Mouse (Mus musculus): ENCODE results near the gene Neb. TPM values are rescaled to one million over a fixed set of nuclear protein-coding genes. Genes with fewer than 3 reads are reported as not detected.

The Neb gene
- polyA plus RNA-seq, 1 experiment from 2014 or later: 0.64 TPM

DNA sequence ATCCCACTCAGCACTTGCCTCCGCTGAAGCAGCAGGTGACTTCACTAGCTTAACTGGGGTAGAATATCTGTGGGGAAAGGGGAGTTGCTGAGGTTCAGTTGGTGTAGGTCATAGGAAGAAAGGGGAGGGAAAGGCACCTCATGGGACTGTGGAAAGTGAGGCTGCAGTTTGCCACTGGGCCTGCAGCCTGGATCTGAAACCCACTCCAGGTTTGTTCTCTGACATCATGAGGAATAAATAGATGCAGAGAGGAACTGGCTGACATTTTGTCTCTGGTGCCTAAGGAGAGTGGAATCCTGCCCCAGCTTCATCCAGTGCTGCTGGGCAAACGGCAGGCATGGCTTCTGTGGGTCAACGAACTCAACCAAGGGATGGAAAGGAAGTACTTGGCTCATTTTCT is 46.5 kb downstream of the Neb start:
- no peaks in the 10 kb centered on the region for H3K27me3 ChIP-seq
- H3K36me3 ChIP-seq: no peaks in the 10 kb centered on the region
- H3K27ac ChIP-seq (replicated peaks): no peak overlapping the region
- H3K4me1 ChIP-seq: no peaks in the 10 kb centered on the region
- H3K4me3 ChIP-seq: no peak overlapping the region
- WGBS: 92% methylated on average over 3 of the region's 3 CpGs
- H3K9me3 ChIP-seq: no peaks in the 10 kb centered on the region
- no peak for ATAC-seq (ENCODE audit: low FRiP score, low read depth)
- H3K4me2 ChIP-seq (replicated peaks): no peak overlapping the region
- no peak overlapping the region for H3K9ac ChIP-seq (replicated peaks)

GRCm38 (mm10) chr2:52327244-52327815 is 50.9 kb downstream of the Neb start:
- ATAC-seq (ENCODE audit: low FRiP score, low read depth): no peak
- 75% methylated on average over 4 of the region's 4 CpGs for WGBS
- no peak overlapping the region for H3K27ac ChIP-seq (replicated peaks)
- H3K4me1 ChIP-seq: no peaks in the 10 kb centered on the region
- H3K9me3 ChIP-seq: no peaks in the 10 kb centered on the region
- no peak overlapping the region for H3K4me3 ChIP-seq
- no peak overlapping the region for H3K4me2 ChIP-seq (replicated peaks)
- H3K27me3 ChIP-seq: no peaks in the 10 kb centered on the region
- H3K9ac ChIP-seq (replicated peaks): no peak overlapping the region
- no peaks in the 10 kb centered on the region for H3K36me3 ChIP-seq

DNA sequence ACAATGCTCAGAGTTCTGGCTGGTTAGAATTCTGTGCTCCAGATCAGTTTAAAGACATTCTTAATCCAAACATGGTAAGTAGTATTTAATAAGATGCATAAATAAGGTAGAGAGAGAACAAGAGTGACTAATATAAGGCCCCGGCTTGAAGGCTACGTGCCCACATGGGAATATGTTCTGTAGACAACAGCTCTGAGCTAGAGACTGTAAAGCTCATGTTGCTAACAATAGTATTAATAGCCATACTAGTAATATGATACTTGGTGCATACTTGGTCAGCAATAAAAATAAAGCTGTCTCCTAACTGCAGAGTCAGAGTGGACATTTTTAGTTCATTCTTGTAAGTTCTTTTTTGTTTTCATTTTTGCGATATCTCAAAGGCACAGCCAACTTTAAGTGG is 56.4 kb downstream of the Neb start:
- Histone ChIP-seq H3K9me3 (no peaks in the 10 kb centered on the region), H3K4me2 (replicated peaks) (no peak overlapping the region), H3K27ac (replicated peaks) (no peak overlapping the region), H3K36me3 (no peaks in the 10 kb centered on the region), H3K9ac (replicated peaks) (no peak overlapping the region), H3K27me3 (no peaks in the 10 kb centered on the region), H3K4me1 (no peaks in the 10 kb centered on the region), H3K4me3 (no peak overlapping the region)
- WGBS: 91% methylated on average over 3 of the region's 3 CpGs
- no peak for ATAC-seq (ENCODE audit: low FRiP score, low read depth)

DNA sequence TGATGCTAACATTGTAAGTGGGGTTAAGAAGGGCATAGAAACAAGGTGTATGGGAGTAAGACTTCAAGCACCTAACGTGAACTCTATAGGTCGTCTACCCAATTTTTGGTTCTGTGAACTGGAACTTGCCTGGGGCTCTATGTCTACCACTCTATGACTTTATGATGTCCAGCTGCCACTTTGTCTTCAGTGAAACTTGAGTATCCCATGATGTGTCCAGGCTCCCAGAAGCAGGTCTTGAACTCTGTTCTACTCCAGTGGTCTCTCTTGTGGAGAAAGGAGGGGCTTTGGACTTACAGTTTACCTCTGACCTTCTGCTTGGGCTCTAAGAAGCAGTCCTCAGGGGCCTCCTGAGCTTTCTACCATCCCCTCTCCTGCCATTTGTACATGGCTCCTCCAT is 58.1 kb downstream of the Neb start:
- H3K9me3 ChIP-seq: no peaks in the 10 kb centered on the region
- no peak overlapping the region for H3K9ac ChIP-seq (replicated peaks)
- no peak overlapping the region for H3K4me3 ChIP-seq
- no peak overlapping the region for H3K4me2 ChIP-seq (replicated peaks)
- no peaks in the 10 kb centered on the region for H3K4me1 ChIP-seq
- no peaks in the 10 kb centered on the region for H3K36me3 ChIP-seq
- no peak for ATAC-seq (ENCODE audit: low FRiP score, low read depth)
- H3K27ac ChIP-seq (replicated peaks): no peak overlapping the region
- 98% methylated on average over 2 of the region's 2 CpGs for WGBS
- no peaks in the 10 kb centered on the region for H3K27me3 ChIP-seq

- H3K4me3 ChIP-seq: no peak overlapping the region
- WGBS: 72% methylated on average over 5 of the region's 5 CpGs
- no peak overlapping the region for H3K9ac ChIP-seq (replicated peaks)
- no peak overlapping the region for H3K27ac ChIP-seq (replicated peaks)
- no peaks in the 10 kb centered on the region for H3K4me1 ChIP-seq
- no peaks in the 10 kb centered on the region for H3K36me3 ChIP-seq
- H3K9me3 ChIP-seq: no peaks in the 10 kb centered on the region
- H3K4me2 ChIP-seq (replicated peaks): no peak overlapping the region
- no peak for ATAC-seq (ENCODE audit: low FRiP score, low read depth)
- H3K27me3 ChIP-seq: no peaks in the 10 kb centered on the region
Observed at GRCm38 (mm10) chr2:52319020-52319567, 59.2 kb downstream of the Neb start.

DNA sequence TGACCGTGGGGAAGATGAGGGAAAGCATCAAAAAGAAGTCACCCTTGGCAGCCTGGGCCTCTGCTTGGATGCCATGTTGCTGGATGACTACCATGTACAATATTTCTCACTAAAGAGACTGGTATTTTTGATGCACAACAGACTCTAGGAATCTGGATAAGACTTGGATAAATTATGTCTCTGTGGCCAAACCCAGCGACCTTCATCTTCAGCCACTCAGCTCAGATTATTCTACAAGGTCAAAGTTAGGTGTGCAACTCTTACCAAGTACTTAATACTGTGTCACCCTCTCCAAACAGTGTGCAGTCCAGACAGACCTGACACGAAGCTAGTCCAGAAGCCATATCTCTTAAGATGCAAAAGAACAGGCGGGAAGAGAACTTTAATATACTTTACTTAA is 60.8 kb downstream of the Neb start:
- no peak for ATAC-seq (ENCODE audit: low FRiP score, low read depth)
- Histone ChIP-seq H3K27me3 (no peaks in the 10 kb centered on the region), H3K9me3 (no peaks in the 10 kb centered on the region), H3K4me1 (no peaks in the 10 kb centered on the region), H3K4me3 (no peak overlapping the region), H3K36me3 (no peaks in the 10 kb centered on the region), H3K4me2 (replicated peaks) (no peak overlapping the region), H3K27ac (replicated peaks) (no peak overlapping the region), H3K9ac (replicated peaks) (no peak overlapping the region)
- 90% methylated on average over 4 of the region's 4 CpGs for WGBS

DNA sequence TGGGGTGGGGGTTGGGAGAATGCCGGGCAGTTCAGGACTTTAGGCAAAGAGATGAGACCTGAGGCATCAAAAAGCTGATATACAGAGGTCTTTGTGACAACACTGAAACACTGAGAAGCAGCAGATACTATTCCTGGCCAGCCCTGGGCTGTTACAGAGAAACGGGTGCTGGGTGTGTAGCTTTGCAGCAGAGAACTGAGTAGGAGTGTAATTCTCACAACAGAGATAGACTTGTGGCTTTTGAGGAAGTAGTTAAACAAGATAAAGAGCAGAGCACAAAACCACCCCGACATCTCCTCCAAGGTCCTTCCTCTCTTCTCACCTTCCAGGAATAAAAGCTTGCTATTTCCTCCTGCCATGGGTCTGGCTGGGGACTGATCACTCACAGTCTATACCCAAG is 62.5 kb downstream of the Neb start:
- Histone ChIP-seq H3K9ac (replicated peaks) (no peak overlapping the region), H3K4me1 (no peaks in the 10 kb centered on the region), H3K9me3 (no peaks in the 10 kb centered on the region), H3K4me3 (no peak overlapping the region), H3K4me2 (replicated peaks) (no peak overlapping the region), H3K27ac (replicated peaks) (no peak overlapping the region), H3K36me3 (no peaks in the 10 kb centered on the region), H3K27me3 (no peaks in the 10 kb centered on the region)
- ATAC-seq (ENCODE audit: low FRiP score, low read depth): no peak
- WGBS: 85% methylated on average over 3 of the region's 3 CpGs

- no peak overlapping the region for H3K27ac ChIP-seq (replicated peaks)
- no peak for ATAC-seq (ENCODE audit: low FRiP score, low read depth)
- H3K9ac ChIP-seq (replicated peaks): no peak overlapping the region
- H3K9me3 ChIP-seq: no peaks in the 10 kb centered on the region
- no peak overlapping the region for H3K4me3 ChIP-seq
- no peaks in the 10 kb centered on the region for H3K36me3 ChIP-seq
- H3K27me3 ChIP-seq: no peaks in the 10 kb centered on the region
- 80% methylated on average over 7 of the region's 7 CpGs for WGBS
- H3K4me2 ChIP-seq (replicated peaks): no peak overlapping the region
- H3K4me1 ChIP-seq: no peaks in the 10 kb centered on the region
Observed at GRCm38 (mm10) chr2:52314922-52315730, 63.1 kb downstream of the Neb start.

GRCm38 (mm10) chr2:52310757-52311156 is 67.5 kb downstream of the Neb start:
- H3K4me1 ChIP-seq: no peaks in the 10 kb centered on the region
- no peak overlapping the region for H3K4me2 ChIP-seq (replicated peaks)
- H3K27me3 ChIP-seq: no peaks in the 10 kb centered on the region
- no peaks in the 10 kb centered on the region for H3K36me3 ChIP-seq
- no peak for ATAC-seq (ENCODE audit: low FRiP score, low read depth)
- H3K27ac ChIP-seq (replicated peaks): no peak overlapping the region
- no peaks in the 10 kb centered on the region for H3K9me3 ChIP-seq
- 92% methylated on average over 4 of the region's 4 CpGs for WGBS
- no peak overlapping the region for H3K9ac ChIP-seq (replicated peaks)
- no peak overlapping the region for H3K4me3 ChIP-seq

GRCm38 (mm10) chr2:52306635-52307034 is 71.6 kb downstream of the Neb start:
- no peaks in the 10 kb centered on the region for H3K9me3 ChIP-seq
- H3K4me1 ChIP-seq: no peaks in the 10 kb centered on the region
- no peak overlapping the region for H3K9ac ChIP-seq (replicated peaks)
- H3K27me3 ChIP-seq: no peaks in the 10 kb centered on the region
- ATAC-seq (ENCODE audit: low FRiP score, low read depth): no peak
- H3K4me2 ChIP-seq (replicated peaks): no peak overlapping the region
- 89% methylated on average over 5 of the region's 5 CpGs for WGBS
- no peaks in the 10 kb centered on the region for H3K36me3 ChIP-seq
- H3K27ac ChIP-seq (replicated peaks): no peak overlapping the region
- H3K4me3 ChIP-seq: no peak overlapping the region

DNA sequence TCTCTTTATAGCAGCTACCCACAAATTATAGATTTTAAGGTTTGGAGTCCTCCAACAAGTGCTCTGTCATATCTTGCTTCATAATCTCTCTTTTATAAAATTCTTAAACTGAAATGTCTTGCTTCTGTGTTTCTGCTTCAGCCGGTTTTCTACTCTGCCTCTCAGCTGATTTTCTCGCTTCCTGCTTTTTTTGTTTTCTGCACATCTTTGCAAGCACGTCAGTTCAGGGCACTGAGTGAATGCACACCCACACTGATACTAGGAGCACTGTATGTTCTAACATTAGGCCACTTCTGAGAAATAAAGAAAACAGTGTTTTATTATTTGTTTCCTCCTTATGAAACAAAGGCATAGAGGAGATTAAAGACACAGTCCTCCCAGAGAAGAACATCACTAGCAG is 73.7 kb downstream of the Neb start:
- ATAC-seq (ENCODE audit: low FRiP score, low read depth): no peak
- H3K4me3 ChIP-seq: no peak overlapping the region
- WGBS: 85% methylated on average over 3 of the region's 3 CpGs

DNA sequence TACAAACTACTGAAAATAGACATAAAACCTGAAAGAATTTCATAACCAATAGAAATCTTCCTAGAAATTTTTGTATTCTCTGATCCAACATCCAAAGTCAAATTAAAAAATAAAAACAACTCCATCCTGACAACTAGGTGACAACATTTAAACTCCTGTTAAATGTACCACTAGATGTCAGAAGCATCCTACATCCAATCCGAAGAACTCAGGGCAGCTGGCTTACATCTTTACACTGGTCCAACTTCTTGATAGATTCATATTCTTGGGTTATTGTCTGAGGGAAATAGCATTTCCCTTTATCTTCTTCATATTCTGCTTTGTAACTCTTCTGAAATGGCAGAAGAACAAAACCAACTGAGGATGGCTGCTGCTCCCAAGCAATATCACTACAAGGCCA is 74.9 kb downstream of the Neb start:
- Histone ChIP-seq H3K4me2 (replicated peaks) (no peak overlapping the region), H3K36me3 (no peaks in the 10 kb centered on the region), H3K9ac (replicated peaks) (no peak overlapping the region), H3K9me3 (no peaks in the 10 kb centered on the region), H3K27ac (replicated peaks) (no peak overlapping the region), H3K4me1 (no peaks in the 10 kb centered on the region), H3K27me3 (no peaks in the 10 kb centered on the region), H3K4me3 (no peak overlapping the region)
- 89% methylated on average over 1 of the region's 1 CpGs for WGBS
- no peak for ATAC-seq (ENCODE audit: low FRiP score, low read depth)

More for the DNA sequence above, 73.7 kb downstream of the Neb start:
- H3K27me3 ChIP-seq: no peaks in the 10 kb centered on the region
- H3K4me2 ChIP-seq (replicated peaks): no peak overlapping the region
- H3K9ac ChIP-seq (replicated peaks): no peak overlapping the region
- H3K4me1 ChIP-seq: no peaks in the 10 kb centered on the region
- H3K36me3 ChIP-seq: no peaks in the 10 kb centered on the region
- no peaks in the 10 kb centered on the region for H3K9me3 ChIP-seq
- H3K27ac ChIP-seq (replicated peaks): no peak overlapping the region
